Mouse (Mus musculus): ENCODE measurements around the gene Kalrn.
A peak's percentile ranks its signal among the peaks of the same experiment; 100 is the strongest.

The Kalrn gene

GRCm38 (mm10) chr16:34573151-34573802 lies at the start of gene Kalrn:
Gene Kalrn (minus strand): TSS chr16:34573532.
- DNase-seq (ENCODE audit: low spot score): peak; percentile 61

- no peak for DNase-seq (ENCODE audit: low spot score)
Observed at GRCm38 (mm10) chr16:34614021-34614420, 40.7 kb upstream of the Kalrn start.

GRCm38 (mm10) chr16:34610137-34610536 lies 36.8 kb upstream of the Kalrn start:
- DNase-seq (ENCODE audit: low spot score): no peak

- no peak for DNase-seq (ENCODE audit: low spot score)
Observed at GRCm38 (mm10) chr16:34605679-34606078, 32.3 kb upstream of the Kalrn start.

GRCm38 (mm10) chr16:34603854-34604253 lies 30.5 kb upstream of the Kalrn start:
- DNase-seq (ENCODE audit: low spot score): no peak

- no peak for DNase-seq (ENCODE audit: low spot score)
Observed at GRCm38 (mm10) chr16:34603076-34603475, 29.7 kb upstream of the Kalrn start.

GRCm38 (mm10) chr16:34601954-34602353 lies 28.6 kb upstream of the Kalrn start:
- no peak for DNase-seq (ENCODE audit: low spot score)

GRCm38 (mm10) chr16:34595294-34595693 lies 22.0 kb upstream of the Kalrn start:
- DNase-seq (ENCODE audit: low spot score): no peak

- no peak for DNase-seq (ENCODE audit: low spot score)
Observed at GRCm38 (mm10) chr16:34594597-34595262, 21.4 kb upstream of the Kalrn start.

GRCm38 (mm10) chr16:34592696-34593095 lies 19.4 kb upstream of the Kalrn start:
- no peak for DNase-seq (ENCODE audit: low spot score)

GRCm38 (mm10) chr16:34591934-34592333 lies 18.6 kb upstream of the Kalrn start:
- no peak for DNase-seq (ENCODE audit: low spot score)

- DNase-seq (ENCODE audit: low spot score): no peak
Observed at GRCm38 (mm10) chr16:34579671-34580326, 6.5 kb upstream of the Kalrn start.

- DNase-seq (ENCODE audit: low spot score): no peak
Observed at GRCm38 (mm10) chr16:34573856-34574491, 642 bp upstream of the Kalrn start.

- DNase-seq (ENCODE audit: low spot score): no peak
Observed at GRCm38 (mm10) chr16:34572406-34573150, 754 bp downstream of the Kalrn start.

- DNase-seq (ENCODE audit: low spot score): no peak
Observed at GRCm38 (mm10) chr16:34571931-34572405, 1.4 kb downstream of the Kalrn start.

GRCm38 (mm10) chr16:34569897-34570296 lies 3.4 kb downstream of the Kalrn start:
- DNase-seq (ENCODE audit: low spot score): no peak

GRCm38 (mm10) chr16:34568831-34569230 lies 4.5 kb downstream of the Kalrn start:
- DNase-seq (ENCODE audit: low spot score): no peak

- DNase-seq (ENCODE audit: low spot score): no peak
Observed at GRCm38 (mm10) chr16:34563593-34564280, 9.6 kb downstream of the Kalrn start.

GRCm38 (mm10) chr16:34561734-34562135 lies 11.6 kb downstream of the Kalrn start:
- no peak for DNase-seq (ENCODE audit: low spot score)

GRCm38 (mm10) chr16:34560814-34561213 lies 12.5 kb downstream of the Kalrn start:
- no peak for DNase-seq (ENCODE audit: low spot score)

GRCm38 (mm10) chr16:34560411-34560810 lies 12.9 kb downstream of the Kalrn start:
- no peak for DNase-seq (ENCODE audit: low spot score)
